Mouse (Mus musculus) cerebellum, adult 2 months (tissue): Measurements from ENCODE around the gene Iqsec1.

Experiments used
- CTCF ChIP-seq: fragments of 200-500 bp; IDR thresholded peaks from 2 replicates; pipeline ENCODE4 v1.5.1; 2011; ENCODE audit warnings: low read depth, mild to moderate bottlenecking, control low read depth, low read length, moderate library complexity, borderline replicate concordance; ENCODE audit not compliant: insufficient read depth
- POLR2A ChIP-seq: fragments of 200-500 bp; IDR thresholded peaks from 2 replicates; pipeline ENCODE4 v1.6.1; 2011; ENCODE audit warnings: low read length, control low read depth, borderline replicate concordance; ENCODE audit not compliant: insufficient read depth

GRCm38 (mm10) chr6:90649279-90649678 is 339.2 kb downstream of the Iqsec1 start:
- TF ChIP-seq CTCF (no peak), POLR2A (no peak)
